Mouse (Mus musculus) adrenal gland, postnatal 25 days (tissue): ENCODE measurements at regions not wholly inside any gene's neighbourhood (a gene's known extent, or its start where the extent isn't known, plus 50 kb on each side); places are given as distances from the start of the nearest gene placed in this dataset.

ENCODE experiments used
- DNase-seq: peaks from one replicate; pipeline ENCODE4 v3.0.0; 2021; ENCODE audit warnings: mixed read lengths
- microRNA-seq, 2 experiments: library from miRNA; unstranded; fragments of <30 nt; microRNA quantifications; one replicate each; pipeline ENCODE4 v1.2.0; 2021

DNA sequence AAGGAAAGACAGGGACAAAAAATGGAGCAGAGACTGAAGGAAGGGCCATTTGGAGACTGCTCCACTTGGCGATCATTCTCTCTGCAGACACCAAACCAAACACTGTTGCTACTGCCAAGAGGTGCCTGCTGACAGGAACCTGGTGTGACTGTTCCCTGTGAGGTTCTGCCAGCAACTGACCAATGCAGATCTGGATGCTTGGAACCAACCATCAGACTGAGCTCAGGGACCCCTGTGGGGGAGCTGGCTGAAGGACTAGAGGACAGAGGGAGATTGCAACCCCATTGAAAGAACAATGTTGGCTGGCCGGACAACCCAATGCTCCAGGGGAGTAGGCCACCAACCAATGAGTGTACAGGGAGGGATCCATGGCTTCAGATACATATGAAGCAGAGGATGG lies 139.2 kb upstream of the Cep126 start:
- no peak for DNase-seq

DNA sequence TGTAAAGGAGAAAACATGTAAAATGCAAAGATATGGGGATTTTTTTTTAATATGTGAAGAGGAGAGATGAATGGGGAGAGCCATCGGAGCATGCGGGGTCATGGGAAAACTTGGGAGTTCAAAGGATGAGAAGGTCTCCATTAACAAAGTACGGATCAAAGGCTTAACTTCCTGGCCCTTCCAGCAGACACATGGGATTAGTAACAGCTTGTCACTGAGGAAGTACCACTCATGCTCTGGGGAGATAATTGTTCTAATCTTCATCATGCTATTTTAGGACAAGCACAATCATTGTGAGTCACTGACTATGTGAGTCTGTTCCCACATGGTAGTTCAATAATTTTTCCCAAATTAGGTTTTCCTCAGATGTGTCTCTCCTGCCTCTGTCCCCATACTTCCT lies 115.4 kb upstream of the Cep126 start:
- no peak for DNase-seq

DNA sequence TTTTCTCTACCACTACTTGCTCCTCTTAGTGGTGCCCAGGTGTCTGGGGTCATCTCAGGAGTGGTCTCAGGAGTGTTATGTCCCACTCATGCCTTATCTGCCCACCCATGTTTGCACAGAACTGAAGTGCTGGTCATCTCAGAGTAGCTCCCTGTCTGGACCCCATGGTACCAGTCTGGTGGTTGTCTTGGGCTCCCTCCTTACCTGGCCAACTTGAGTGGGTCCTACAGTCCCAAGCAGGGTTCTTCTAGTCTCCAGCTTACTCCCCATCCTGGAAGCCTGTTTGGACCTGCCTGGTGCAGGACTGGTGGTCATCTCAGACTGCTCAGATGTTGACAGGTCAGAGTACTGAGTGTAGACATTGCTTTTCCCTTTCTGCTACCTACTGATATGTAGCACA lies 94.0 kb upstream of the Cep126 start:
- DNase-seq: no peak

DNA sequence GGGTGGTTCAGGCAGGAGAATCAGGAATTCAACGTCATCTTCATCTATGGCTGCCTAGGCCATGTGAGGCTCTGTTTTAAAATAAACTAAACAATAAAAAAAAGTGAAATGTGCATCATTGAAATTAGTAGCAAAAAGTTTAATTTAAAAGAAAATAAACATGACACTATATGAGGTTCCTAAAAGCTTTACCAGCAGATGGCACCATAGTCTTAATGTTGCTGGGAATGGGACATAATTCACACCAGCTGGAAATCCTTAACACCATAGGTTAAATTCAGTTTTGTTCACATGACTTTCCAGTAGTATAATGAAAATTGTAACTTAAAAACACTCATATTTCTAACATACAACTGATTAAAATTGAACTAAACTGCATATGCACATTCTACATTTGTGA lies 92.3 kb upstream of the Cep126 start:
- no peak for DNase-seq

DNA sequence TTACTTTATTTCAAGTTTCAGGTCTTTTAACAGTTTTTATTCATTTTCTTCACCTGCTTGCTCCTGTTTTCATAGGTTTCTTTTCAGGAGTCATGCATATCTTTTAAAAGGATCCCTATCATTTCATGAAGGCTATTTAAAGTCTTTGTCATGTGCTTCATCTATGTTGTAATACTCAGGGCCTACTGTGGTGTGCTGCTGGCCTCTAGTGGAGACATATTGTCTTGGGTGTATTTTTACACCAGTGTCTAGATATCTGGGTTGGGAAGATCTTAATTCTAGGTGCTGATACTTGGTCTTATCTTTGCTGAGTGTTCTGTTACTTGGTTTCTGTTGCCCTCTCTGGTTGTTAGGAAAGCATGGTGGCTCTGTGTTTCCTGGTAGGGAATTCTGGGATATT lies 74.8 kb upstream of the Cep126 start:
- DNase-seq: peak; percentile 45

DNA sequence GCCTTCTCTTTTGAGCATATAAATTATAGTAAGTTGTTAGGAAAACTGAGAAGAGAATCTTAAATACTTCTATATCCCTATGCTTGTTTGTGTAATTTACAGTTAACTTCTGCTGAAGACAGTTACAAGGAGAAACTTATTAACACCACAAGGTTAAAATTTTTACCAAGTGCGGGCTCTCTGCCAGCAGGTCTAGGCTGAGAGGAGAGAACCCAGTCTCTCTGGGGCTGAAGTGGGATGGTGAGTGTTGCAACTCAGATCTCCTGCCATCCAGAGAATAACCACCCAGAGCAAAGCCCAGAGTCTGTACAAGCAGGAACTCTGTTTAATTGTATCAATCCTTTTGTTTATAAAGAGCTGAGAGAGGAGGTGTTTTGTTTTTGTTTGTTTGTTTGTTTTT lies 51.3 kb upstream of the Cep126 start:
- DNase-seq: no peak

Small RNAs in the stretch of these regions (microRNA-seq; reads per million reads assigned to microRNA genes)
- gene Mir1899: 0 reads per million in 2 experiments
